Mouse (Mus musculus): ENCODE measurements at regions not wholly inside any gene's neighbourhood (a gene's known extent, or its start where the extent isn't known, plus 50 kb on each side); places are given as distances from the start of the nearest gene placed in this dataset.

DNA sequence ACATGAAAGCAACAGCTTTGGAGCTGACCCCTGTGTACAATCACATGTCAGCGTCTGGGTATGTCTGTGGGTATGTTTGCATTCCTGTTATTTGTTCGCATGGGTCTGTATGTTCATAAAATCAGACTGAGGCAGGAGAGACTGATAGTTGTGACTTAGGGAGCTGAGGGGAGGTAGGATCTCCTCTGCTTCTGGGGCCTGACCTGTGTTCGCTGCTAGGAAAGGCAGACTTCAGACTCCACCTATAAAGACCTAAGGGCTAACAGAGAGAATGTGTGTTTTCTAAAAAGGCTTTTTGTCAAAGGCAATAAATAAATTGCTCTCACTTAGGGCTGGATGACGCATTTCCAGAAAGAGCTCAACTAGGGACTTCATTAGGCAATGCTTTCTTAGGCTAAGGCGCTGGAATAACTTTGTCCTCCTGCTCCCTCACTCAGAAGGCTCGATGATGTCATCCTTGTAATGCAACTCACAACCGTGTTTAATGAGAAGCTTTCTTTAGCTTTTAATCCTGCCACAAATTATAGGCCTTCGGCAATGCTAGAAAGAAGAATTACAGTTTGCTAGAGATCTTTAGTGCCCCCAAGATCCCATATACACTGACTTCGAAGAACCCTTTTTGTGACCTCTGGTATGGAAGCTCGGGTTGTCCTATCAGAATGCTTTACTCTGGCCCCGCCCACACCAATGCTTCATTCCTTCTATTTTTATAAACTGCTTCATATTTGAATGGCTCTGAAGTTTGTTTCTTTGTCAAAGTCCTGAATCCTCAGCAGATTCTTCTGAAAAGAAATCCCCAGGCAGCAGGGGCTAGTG lies 72.7 kb upstream of the Stac start:
- no peak for TF ChIP-seq CTCF (IDR thresholded peaks at IDR 0.05 in 2 of 3, conservative IDR thresholded peaks at IDR 0.05 in 1 of 3; ENCODE audit: control insufficient read depth in 1 of 3, insufficient read depth in 1 of 3, low read depth in 2 of 3, low read length in 3 of 3, poor library complexity in 1 of 3, severe bottlenecking in 1 of 3)
- TF ChIP-seq POLR2AphosphoS2 (IDR thresholded peaks at IDR 0.05; ENCODE audit: low read length): no peak
- TF ChIP-seq ELF1 (IDR thresholded peaks at IDR 0.05; ENCODE audit: low read depth, low read length): no peak
- TF ChIP-seq UBTF (IDR thresholded peaks at IDR 0.05; ENCODE audit: borderline replicate concordance, insufficient read depth, low read depth, low read length): no peak
- TF ChIP-seq JUND (IDR thresholded peaks at IDR 0.05; ENCODE audit: low read depth, low read length): no peak
- TF ChIP-seq POLR2A (IDR thresholded peaks at IDR 0.05; ENCODE audit: control insufficient read depth in 1 of 2, insufficient read depth in 1 of 2, low read depth in 1 of 2, low read length in 2 of 2, poor library complexity in 1 of 2): no peak
- TF ChIP-seq ZMIZ1 (IDR thresholded peaks at IDR 0.05; ENCODE audit: low read depth, low read length): no peak

All from MEL (cell line).